Mouse (Mus musculus): ENCODE measurements around the gene Ciita.

Gene Ciita

GRCm38 (mm10) chr16:10460188-10460587 is 19.7 kb upstream of the Ciita start:
- TF ChIP-seq GATA4 (IDR thresholded peaks at IDR 0.05; ENCODE audit: insufficient replicate concordance, low read length) = no peak

DNA sequence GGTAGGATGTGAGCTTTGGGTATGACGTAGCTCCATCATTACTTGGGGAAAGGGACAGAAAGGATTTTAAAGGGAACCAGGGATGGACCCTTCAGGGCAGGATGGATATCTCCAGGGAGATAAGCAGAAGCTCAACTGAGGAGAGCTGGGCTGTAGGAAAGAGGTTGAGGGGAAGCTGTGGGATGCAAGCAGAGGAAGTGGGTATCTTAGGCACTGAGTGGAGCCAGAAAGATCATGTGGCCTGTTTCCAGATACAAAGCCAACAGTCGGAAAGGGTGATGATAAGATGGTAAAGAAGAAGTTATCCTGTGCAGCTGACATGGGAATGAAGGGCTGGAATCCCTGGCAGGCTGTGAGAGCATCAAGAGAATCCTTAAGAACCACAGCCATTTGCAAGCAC is 18.7 kb upstream of the Ciita start:
- TF ChIP-seq GATA4 (IDR thresholded peaks at IDR 0.05; ENCODE audit: insufficient replicate concordance, low read length) = no peak

DNA sequence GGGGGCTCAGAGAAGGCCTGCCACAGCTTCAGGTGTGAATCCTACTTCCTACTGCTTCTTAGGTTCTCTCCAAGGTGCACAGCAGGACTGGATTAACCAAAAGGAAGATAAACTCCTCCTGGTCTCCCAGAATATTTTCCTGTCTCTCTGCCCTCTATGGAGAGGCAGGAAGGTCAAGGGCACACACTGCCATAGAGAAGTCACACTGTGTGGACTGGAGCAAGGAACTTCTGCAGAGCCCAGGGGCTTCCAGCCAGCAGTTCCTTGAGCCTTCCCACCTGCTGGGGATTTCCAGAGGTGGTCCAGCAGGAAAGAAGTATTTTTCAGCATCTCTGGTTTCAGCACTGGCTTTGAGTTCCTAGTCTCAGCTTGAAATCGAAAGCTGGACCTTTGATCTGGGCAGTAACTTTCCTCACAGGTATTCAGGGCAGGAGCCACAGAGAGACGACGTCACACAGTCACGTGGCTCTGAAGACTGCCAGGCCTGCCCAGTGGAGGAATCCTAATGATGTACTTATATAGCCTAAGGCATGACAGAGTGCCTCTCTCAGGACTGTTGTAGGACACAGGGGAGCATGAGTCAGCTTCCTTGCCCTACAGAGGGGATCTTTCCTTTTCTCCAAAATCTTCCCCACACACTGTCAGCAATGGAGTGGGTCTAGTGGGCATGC is 14.7 kb upstream of the Ciita start:
- TF ChIP-seq GATA4 (IDR thresholded peaks at IDR 0.05; ENCODE audit: insufficient replicate concordance, low read length) = no peak

- TF ChIP-seq GATA4 (IDR thresholded peaks at IDR 0.05; ENCODE audit: insufficient replicate concordance, low read length) = no peak
Observed at GRCm38 (mm10) chr16:10467391-10468107, 12.3 kb upstream of the Ciita start.

GRCm38 (mm10) chr16:10468201-10468600 is 11.7 kb upstream of the Ciita start:
- TF ChIP-seq GATA4 (IDR thresholded peaks at IDR 0.05; ENCODE audit: insufficient replicate concordance, low read length) = no peak

- TF ChIP-seq GATA4 (IDR thresholded peaks at IDR 0.05; ENCODE audit: insufficient replicate concordance, low read length) = no peak
Observed at GRCm38 (mm10) chr16:10471950-10472349, 7.9 kb upstream of the Ciita start.

DNA sequence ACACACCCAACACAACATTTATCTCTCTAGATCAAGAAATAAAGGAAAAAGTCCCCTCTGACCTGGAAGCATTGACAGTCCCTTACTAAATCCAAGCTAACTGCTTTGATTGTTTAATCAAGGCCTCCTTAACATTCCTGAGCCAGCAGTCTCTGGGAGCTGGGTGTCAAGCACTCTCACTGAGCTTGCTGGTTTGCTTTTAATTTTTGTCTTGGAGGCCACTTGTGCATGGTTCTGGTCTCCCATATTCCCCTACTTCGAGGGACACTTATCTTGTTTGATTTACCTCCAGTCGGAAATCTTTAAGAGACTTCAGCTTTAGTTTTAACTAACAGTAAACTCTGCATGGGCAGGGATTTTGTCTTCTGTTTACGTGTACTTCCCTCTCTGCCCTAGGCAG is 4.9 kb upstream of the Ciita start:
- no peak for TF ChIP-seq GATA4 (IDR thresholded peaks at IDR 0.05; ENCODE audit: insufficient replicate concordance, low read length)

DNA sequence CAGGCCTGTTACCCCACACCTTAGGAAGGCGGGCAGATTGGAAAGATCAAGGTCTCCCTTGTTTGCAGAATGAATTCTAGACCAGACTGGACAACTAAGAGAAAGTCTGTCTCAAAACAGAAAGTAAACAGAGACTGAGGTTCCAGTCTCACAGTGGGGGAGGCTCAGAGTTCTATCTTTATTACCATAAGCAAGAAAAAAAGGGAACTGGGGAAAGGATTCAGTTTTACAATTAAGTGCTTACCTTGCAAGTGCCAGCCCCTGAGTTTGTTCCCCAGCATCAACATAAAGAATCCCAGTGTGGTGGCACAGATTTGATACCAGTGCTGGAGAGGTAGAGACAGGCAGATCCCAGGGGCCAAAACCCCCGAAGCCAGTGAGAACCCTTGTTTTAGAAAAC is 3.9 kb upstream of the Ciita start:
- no peak for TF ChIP-seq GATA4 (IDR thresholded peaks at IDR 0.05; ENCODE audit: insufficient replicate concordance, low read length)

DNA sequence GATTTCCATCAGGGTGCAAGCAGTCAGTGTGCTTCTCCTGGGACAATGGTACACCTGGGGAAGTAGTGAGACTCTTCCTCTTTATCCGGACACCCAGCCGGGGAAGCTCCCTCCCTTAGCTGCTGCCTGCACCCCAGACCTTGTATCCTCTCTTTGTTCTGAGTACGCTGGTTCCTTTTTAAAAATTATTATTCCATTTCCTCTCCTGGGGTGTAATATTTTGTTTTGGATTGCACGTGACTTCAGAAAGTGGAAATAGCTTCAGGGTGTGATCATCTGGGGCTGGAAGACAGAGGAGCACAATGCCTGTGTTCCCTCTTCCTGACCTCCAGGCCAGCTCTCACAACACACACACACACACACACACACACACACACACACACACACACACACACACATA is 2.5 kb downstream of the Ciita start:
- TF ChIP-seq GATA4 (IDR thresholded peaks at IDR 0.05; ENCODE audit: insufficient replicate concordance, low read length) = no peak

DNA sequence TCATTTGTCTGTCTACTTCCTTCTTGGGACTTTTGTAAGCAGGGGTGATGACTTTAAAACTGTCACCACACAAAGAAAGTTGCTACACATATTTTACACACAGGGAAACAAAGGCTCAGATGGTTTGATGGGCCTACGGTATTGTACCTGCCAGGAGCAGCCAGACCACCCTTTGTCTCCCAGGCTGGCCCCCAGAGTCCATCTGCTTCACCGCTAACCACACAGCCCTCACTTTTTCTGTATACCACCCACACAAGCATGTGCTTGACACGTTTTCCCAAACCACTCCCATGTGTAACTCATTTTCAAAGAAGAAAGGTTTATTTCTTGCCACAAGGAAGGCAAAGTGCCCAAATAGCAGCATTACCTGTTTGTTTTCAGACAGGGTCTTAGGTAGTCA is 7.1 kb downstream of the Ciita start:
- no peak for TF ChIP-seq GATA4 (IDR thresholded peaks at IDR 0.05; ENCODE audit: insufficient replicate concordance, low read length)

- TF ChIP-seq GATA4 (IDR thresholded peaks at IDR 0.05; ENCODE audit: insufficient replicate concordance, low read length) = no peak
Observed at GRCm38 (mm10) chr16:10487895-10488493, 8.1 kb downstream of the Ciita start.

DNA sequence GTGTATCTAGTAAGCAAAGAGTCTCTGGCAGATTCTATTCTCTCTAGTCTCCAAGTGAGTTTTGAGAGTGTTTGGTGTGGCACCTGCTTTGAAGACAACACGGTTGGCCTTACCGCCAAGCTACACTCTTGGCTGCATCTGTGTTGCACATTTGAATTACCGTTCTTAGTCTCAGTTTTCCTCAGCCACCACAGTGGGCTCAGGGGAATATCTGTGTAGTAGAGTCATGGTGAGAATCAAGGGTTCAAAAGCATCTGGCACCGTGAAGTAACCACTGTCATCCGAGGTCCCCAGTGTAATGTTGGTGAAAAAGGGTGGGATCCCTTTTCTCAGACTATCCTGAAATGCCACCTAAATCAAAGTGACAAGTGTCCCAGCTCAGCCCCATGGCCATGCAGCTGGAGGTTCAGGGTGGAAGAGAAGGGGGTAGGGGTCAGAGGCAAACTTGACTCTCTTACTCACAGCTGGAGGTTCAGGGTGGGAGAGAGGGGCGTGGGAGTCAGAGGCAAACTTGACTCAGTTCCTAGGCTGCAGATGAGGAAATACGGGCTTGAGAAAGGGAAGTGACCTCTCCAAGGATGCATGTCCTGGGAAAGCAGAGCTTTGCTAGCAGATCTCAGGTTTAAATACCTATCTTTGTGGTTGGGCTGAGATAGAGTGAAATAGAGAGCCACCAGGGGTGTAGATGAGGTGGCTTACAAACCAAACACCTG is 9.1 kb downstream of the Ciita start:
- TF ChIP-seq GATA4 (IDR thresholded peaks at IDR 0.05; ENCODE audit: insufficient replicate concordance, low read length) = no peak

- TF ChIP-seq GATA4 (IDR thresholded peaks at IDR 0.05; ENCODE audit: insufficient replicate concordance, low read length) = no peak
Observed at GRCm38 (mm10) chr16:10489483-10489882, 9.6 kb downstream of the Ciita start.

GRCm38 (mm10) chr16:10489904-10490457 is 10.1 kb downstream of the Ciita start:
- no peak for TF ChIP-seq GATA4 (IDR thresholded peaks at IDR 0.05; ENCODE audit: insufficient replicate concordance, low read length)

GRCm38 (mm10) chr16:10490503-10491150 is 10.8 kb downstream of the Ciita start:
- no peak for TF ChIP-seq GATA4 (IDR thresholded peaks at IDR 0.05; ENCODE audit: insufficient replicate concordance, low read length)

All from liver, adult (tissue).